Mouse (Mus musculus) lung, adult 18-20 months (tissue): ENCODE data around the gene Tgm2.

Experiments used
- DNase-seq, 2 experiments: peaks; one replicate each; pipeline ENCODE4 v3.0.0; 2022; ENCODE audit warnings: mixed read lengths in 2 of 2

The Tgm2 gene

GRCm38 (mm10) chr2:158146223-158146622 lies at the start of gene Tgm2:
Tgm2 (minus strand) TSS chr2:158146436.
- DNase-seq, result peak; percentile 91 to 95

GRCm38 (mm10) chr2:158194945-158195640 lies 48.9 kb upstream of the Tgm2 start:
- peak in 1 of 2 experiments; percentile 49 for DNase-seq

- DNase-seq, result no peak
Measured at GRCm38 (mm10) chr2:158193611-158194336, 47.5 kb upstream of the Tgm2 start.

- peak; percentile 71 to 78 for DNase-seq
Measured at GRCm38 (mm10) chr2:158191098-158191497, 44.9 kb upstream of the Tgm2 start.

- DNase-seq, result no peak
Measured at GRCm38 (mm10) chr2:158189451-158189850, 43.2 kb upstream of the Tgm2 start.

- DNase-seq, result no peak
Measured at GRCm38 (mm10) chr2:158186206-158186871, 40.1 kb upstream of the Tgm2 start.

GRCm38 (mm10) chr2:158183266-158183665 lies 37.0 kb upstream of the Tgm2 start:
- no peak for DNase-seq

- DNase-seq, result no peak
Measured at GRCm38 (mm10) chr2:158181932-158182331, 35.7 kb upstream of the Tgm2 start.

GRCm38 (mm10) chr2:158180797-158181196 lies 34.6 kb upstream of the Tgm2 start:
- DNase-seq, result peak; percentile 40 to 53

GRCm38 (mm10) chr2:158179370-158180111 lies 33.3 kb upstream of the Tgm2 start:
- peak in 1 of 2 experiments; percentile 53 for DNase-seq

- peak; percentile 84 to 89 for DNase-seq
Measured at GRCm38 (mm10) chr2:158178696-158179369, 32.6 kb upstream of the Tgm2 start.

GRCm38 (mm10) chr2:158178139-158178538 lies 31.9 kb upstream of the Tgm2 start:
- DNase-seq, result no peak

- DNase-seq, result no peak
Measured at GRCm38 (mm10) chr2:158177574-158177973, 31.3 kb upstream of the Tgm2 start.

GRCm38 (mm10) chr2:158176763-158177162 lies 30.5 kb upstream of the Tgm2 start:
- DNase-seq, result no peak

- peak; percentile 51 to 55 for DNase-seq
Measured at GRCm38 (mm10) chr2:158175433-158175832, 29.2 kb upstream of the Tgm2 start.

GRCm38 (mm10) chr2:158174958-158175357 lies 28.7 kb upstream of the Tgm2 start:
- no peak for DNase-seq

- peak; percentile 44 to 47 for DNase-seq
Measured at GRCm38 (mm10) chr2:158174438-158174837, 28.2 kb upstream of the Tgm2 start.

- DNase-seq, result no peak
Measured at GRCm38 (mm10) chr2:158170394-158170793, 24.2 kb upstream of the Tgm2 start.

GRCm38 (mm10) chr2:158169771-158170170 lies 23.5 kb upstream of the Tgm2 start:
- DNase-seq, result no peak

GRCm38 (mm10) chr2:158169351-158169750 lies 23.1 kb upstream of the Tgm2 start:
- DNase-seq, result peak in 1 of 2 experiments; percentile 54

GRCm38 (mm10) chr2:158168741-158169211 lies 22.5 kb upstream of the Tgm2 start:
- DNase-seq, result peak; percentile 55 to 58
